Mouse (Mus musculus) T-helper 17 cell (primary cell): Measurements from ENCODE around the gene Snrpd2.

Experiments used
- in situ Hi-C, 2 experiments: fragments of 300-600 bp; cut with MboI, MseI; formaldehyde crosslinking; loops; 1 replicate in 1 of 2; 2 replicates in 1 of 2; pipeline ENCODE4 v1.15.1; 2025; ENCODE audit warnings: high pct_unique_total_duplicates in 2 of 2

The Snrpd2 gene

DNA sequence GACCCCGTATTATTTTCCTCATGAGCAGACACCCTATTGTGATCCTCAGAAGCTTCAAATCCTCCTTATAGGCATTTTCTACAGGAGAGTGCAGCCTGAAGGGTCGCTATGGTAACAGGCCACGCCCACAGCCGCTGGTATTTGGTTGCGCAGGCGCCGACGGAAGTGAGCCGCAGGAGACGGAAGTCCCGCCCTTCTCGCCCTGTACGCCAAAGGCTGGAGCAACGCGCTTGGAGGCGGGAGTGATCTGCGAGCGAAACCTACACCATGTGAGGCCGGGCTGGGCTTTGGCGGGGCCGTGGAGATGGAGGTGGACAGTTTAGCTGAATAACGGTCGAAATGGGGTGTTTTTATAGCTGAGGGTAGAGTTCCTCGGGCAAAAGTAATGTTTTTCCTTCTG, at the start of gene Snrpd2:
TSS of gene Snrpd2 (plus strand) at position 97 of the 400 bp plus-strand sequence.
- in situ Hi-C loops, result no loop called here

DNA sequence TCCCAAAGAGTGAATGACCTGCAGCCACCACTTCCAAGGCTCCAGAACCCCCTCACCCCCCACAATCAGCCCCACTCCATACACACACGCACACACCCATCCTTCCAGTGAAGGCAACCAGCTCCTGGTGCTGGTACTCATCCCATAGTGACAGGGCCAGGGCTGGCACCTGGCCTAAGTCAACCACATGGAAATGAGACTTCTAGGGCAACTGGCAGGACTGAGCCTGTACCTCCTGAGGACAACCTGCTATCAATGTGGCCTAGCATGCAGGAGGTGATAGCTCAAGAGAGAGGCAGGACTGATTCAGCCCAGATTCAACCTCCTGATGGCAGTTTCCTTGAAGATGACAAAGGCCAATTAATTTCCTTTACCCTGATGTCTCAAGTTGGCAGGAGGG, 49.2 kb upstream of the Snrpd2 start:
- in situ Hi-C loops, result no loop called here

DNA sequence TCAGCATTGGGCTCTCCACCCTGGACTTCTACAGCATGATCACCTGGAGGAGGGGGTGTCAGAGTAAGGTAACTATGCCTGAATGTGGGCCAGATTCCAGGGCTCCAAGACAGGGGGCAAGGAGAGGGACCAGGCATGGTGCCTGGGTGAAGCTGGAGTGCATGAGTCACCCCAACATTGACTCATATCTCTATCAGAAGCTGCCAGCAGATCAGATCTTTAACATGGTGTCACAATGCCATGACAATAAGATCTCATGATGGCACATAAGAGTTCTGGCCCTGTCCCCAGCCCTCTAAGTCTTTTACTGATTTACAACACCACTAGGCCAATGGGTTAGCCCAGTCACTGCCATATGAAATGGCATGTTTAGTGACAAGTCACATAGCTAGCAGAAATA, 45.8 kb upstream of the Snrpd2 start:
- in situ Hi-C loops, result no loop called here

DNA sequence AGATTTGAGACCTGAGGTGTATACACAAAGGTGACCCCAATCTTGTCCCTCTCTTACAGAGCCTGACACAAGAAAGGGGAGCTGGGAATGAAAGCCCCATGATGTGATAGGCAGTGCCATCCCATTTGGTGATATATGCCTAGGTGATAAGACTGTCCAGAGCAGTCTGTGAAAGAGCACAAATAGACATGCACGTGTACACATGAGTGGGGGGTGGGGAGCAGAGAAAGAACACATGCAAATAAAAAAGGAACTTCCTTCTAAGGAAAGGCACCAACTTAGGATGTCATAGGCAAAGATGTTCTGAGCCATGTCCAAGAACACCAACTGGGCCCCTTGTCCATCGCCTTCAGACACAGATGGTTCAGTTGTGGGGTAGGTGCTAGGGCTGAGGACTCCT, 45.0 kb upstream of the Snrpd2 start:
- in situ Hi-C loops, result no loop called here

DNA sequence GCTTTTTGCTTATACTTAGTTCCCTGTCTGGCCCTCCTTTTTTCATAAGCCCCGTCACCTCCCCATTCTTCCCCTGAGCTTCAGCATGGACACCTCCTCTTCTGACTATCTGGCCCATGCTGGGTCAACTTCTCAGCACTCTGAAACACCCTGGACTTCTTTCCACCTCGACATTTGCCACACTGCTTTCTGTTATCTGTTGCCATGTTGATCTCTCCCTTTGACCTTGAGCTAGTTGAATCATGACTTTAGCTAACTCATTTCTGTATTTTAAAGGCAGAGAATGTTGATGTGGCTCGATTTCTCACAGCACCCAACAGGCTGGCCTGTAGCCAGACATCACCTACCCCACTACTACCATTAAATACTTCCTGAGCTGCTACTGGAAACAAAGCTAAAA, 42.1 kb upstream of the Snrpd2 start:
- in situ Hi-C loops, result no loop called here

DNA sequence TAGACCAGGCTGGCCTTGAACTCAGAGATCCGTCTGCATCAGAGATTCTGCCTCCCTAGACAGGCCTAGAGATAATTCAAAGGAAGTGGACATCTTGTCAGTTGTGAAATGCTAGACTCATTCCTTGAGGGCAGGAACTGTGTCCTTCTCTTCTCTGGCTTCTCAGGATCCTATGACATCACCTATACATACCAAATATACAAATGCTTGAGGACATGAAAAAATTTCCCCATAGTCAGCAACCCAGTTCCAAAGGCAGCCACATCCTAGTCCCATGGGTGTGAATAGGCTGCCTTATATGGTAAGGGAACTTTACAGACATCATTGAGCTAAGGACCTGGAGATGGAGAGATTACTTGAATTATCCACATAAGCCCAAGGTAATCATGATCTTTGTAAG, 40.0 kb upstream of the Snrpd2 start:
- in situ Hi-C loops, result no loop called here

DNA sequence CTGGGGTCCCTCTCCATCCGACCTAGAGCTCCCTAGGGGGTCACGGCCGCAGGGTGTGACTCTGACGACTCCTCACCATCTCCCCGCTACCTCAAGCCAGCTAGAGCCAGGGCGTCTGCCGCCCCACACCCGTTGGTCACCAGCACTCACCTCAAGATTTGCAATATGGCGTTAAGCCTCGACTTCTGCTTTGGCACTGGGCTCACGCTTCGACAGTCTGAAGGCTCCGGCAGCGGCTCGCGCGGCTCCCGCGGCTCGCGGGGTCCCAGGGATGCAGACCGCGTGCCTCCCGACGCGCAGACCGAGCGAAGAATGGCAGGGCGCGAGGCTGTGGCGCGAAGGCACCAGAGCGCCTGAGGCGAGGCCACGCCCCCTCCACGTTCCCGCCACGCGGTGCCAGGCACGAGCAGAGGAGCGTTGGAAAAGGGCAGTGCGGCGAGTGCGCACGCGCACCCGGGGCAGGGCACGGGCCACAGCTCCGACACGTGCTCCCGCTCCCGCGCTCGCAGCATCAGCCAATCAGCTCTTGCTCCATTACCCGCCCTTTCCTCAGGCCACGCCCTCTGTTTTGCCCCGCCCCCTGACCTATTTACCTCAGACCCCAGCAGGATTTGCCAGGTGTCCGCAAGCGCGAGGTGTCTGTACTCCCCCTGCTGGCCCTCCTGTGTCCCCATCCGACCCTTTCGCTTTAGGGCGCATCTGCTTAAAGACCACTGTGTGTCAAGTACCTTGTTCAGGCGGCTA, 31.3 kb upstream of the Snrpd2 start, which contains the start of gene Gm4969:
TSS of gene Gm4969 (minus strand) at position 341 of the 744 bp plus-strand sequence.
- in situ Hi-C loops, result no loop called here

DNA sequence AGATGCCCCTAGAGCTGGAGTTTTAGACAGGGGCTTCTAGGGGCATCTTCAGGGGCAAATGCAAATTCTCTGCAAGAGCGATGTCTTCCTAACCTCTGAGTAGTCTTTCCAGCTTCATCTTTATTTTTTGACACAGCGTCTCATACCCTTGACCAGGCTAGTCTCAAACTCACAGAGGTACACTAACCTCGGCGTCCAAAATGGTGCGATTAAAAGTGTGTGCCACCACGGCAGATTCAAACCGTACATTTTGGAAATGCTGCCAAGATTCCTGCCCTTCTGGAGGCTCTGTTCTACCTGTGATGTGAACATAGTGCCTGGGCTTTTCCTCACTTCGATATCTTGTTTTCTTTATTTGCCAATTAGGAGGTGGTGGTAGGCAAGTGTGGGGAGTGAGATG, 30.4 kb upstream of the Snrpd2 start:
- in situ Hi-C loops, result no loop called here

DNA sequence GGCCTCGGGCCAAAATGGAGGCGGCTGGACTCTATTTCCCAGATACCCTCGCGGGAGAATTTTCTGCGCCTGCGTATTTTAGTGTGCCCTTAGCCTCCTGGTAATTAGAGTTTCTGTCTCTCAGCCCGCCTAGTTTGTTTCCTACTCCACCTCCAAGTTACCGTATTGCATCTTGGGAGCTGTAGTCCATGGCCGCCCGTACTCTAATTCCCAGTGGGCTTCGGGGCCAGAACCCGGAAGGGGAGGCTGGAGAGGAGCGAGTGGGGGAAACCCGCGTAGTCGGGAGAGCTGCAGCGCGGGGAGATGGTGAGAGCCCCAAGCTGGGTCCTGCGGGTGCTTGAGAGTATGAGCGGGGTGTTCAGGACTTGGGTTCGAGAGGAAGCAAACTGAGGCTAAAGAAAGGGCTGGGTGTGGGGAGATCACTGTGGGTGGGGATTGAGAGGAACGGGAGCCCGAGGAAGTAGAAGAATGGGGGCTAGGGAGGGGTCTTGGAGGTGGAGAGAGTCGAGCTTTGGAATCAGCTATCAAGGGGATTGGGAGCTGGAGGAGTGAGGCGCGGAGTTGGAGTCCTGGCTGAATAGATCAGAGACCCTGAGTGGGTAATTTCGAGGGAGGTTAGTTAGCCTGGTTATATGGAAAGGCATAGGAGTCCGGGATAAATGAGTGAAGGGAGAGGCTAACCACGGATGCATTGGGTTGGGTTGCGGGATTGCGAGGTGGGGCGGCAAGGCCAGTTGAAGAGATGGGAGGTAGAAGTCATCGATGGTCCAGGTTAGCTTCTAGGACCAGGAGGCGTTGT, 29.7 kb upstream of the Snrpd2 start, which contains the start of gene Fbxo46:
TSS of gene Fbxo46 (plus strand) at position 229 of the 799 bp plus-strand sequence.
- in situ Hi-C loops, result no loop called here

DNA sequence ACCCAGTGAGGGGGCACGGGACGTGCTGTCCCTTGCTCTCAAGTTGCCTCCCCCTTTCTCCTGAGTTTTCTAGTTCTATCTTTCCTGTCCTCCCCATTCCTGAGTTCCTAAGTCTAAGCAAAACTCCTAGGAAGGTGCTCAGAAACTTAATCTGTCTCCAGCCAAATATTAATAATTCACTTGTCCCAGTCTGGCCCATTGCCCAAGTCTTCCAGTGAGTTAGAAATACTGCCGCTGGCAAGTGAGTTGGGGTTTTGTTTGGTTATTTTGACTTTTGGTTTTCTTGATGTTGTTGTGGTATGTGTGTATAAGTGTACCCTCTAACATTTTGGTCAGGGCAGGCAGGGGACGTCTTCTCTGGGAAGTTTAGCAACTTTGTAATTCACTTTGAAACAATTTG, 27.8 kb upstream of the Snrpd2 start:
- in situ Hi-C loops, result no loop called here

DNA sequence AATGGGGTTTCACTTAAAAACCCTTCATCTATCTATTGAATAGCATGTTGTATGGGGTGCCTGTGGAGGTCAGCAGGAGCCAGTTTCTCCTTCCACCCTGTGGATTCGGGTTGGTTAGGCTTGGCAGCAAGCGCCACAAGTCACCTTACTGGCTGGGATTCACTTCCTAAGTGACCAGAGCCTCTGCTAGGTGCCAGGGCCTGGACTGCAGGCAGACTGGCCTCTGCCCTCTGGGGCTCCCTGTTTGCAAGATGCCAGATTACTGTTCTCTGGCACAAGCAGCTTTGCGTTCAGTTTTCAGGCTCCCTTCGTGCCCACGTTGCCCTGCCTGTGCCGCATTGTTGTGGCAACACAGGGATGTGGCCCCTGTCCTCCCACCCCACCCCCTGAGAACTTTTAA, 24.8 kb upstream of the Snrpd2 start:
- in situ Hi-C loops, result no loop called here

DNA sequence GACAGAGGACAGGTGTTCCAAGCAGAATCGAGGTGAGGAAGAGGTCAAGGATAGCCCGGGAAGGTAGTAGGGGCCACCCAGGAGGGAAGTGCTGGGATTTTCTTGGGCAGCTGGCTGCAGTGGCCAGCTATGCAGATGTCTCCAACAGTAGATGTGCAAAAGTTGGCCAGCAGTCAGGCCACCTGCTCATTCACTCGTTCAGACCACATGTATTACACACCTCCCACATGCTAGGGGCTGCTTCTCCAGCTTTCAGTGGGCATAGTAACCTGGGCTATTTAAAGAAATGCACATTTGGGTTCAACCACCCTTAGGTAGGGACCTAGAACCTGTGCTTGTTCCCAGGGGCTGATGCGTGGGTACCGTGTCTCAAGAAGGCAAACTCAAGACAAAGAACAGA, 21.8 kb upstream of the Snrpd2 start:
- in situ Hi-C loops, result no loop called here

DNA sequence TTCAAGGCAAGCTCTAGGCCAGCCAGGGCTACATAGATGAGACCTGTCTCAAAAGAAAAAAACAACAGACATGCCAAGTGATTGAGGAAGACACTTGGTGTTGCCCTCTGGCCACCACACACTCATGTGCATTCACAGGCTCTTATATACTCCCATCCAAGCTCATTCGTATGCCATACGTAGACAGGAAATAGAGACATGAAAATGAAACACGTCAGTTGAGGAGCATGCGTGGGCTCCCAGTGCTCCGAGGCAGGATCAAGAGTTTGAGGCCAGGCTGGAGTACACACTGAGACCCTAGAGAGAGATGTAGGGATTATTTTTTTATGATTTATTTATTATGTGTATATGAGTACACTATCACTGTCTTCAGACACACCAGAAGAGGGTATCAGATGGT, 20.1 kb upstream of the Snrpd2 start:
- in situ Hi-C loops, result no loop called here

DNA sequence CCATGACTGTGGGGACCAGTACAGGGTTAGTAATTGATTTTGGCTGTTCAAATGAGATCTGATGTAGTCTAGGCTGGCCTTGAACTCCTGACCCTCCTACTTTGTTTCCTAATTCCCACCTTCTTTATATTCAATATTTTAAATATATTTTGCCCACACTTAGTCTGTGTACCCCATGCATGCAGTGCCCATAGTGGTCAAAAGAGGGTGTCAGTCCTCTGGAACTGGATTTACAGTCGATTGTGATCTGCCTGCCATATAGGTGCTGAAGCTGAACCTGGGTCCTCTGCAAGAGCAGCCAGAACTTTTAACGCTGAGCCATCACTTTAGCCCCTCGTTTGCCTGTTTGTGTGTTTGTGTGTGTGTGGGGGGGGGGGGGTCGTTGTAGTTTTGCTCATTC, 18.9 kb upstream of the Snrpd2 start:
- in situ Hi-C loops, result no loop called here

DNA sequence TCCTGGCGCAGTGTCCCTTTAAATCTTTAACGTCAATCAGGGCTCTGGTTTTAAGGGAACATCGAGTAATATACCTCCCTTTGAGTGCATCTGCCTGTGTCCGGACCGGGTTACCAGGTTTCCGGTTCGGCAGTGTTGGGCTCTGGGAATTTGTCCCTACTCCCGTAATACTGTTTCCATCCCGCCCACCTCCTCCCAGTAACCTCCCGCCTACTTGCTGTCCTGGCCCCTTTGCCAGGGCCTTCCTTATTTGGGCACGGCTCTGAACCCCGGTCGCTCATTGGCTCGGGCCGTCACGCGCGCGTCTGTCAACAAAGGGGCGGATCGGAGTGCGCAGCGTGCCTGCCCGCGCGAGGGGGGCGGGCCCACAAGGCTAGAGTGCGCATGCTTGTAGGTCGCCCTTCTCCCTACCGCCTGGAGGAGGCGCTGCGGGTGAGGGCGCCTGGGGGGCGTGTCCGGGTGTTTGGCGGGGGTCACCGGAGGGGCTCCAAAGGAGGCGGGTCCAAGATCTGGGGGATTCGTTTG, 18.1 kb upstream of the Snrpd2 start:
- in situ Hi-C loops, result no loop called here

DNA sequence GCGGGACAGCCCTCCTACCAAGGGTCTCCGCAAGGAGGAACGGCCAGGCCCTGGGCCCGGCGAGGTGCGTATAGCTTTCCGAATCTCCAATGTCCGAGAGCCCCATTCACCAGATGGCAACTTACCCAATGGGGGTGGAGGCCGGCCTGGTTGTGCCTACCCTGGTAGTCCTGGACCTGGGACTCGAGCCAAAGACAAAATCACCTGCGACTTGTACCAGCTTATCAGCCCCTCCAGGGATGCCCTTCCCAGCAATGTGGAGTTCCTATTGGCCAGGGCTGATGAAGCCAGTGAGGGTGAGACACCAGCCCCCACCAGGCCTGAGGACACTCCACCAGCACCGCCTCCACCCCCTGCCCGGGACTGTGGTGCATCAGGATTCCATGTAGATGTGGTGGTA, 13.4 kb upstream of the Snrpd2 start:
- in situ Hi-C loops, result no loop called here

DNA sequence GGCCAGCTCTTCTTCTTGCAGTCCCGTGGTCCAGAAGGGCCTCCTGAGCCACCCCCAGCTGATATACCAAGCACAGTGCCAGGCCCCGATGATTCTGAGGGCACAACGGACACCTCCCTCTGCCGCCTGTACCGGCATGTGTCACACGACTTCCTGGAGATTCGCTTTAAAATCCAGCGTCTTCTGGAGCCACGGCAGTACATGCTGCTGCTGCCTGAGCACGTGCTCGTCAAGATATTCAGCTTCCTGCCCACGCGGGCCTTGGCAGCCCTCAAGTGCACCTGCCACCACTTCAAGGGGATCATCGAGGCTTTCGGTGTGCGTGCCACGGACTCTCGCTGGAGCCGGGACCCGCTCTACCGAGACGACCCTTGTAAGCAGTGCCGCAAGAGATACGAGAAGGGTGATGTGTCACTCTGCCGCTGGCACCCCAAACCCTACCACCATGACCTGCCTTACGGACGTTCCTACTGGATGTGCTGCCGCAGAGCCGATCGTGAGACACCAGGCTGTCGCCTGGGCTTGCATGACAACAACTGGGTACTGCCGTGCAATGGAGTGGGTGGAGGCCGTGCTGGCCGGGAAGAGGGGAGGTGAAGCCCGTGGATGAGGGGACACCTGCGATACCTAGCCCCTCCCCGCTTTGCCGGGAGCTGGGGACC, 12.7 kb upstream of the Snrpd2 start:
- in situ Hi-C loops, result no loop called here

DNA sequence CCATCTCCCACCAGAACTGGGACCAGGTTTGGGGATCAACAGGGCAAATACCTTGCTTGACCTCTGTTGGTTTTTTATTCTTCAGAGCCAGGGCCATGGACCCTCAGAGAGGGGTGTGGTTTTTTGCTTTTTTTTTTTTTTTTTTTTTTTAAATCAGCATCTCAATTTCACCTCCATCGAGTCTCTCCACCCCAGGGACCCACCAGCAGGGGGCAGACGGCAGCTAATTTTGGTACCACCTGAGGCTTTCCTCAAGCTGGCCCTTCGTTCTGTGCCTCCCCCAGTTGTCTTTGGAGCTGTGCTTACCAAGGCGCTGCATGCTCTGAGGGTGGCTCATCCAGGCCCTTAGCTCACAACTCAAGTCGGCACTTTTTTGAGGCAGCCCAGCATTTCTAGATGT, 12.1 kb upstream of the Snrpd2 start:
- in situ Hi-C loops, result no loop called here

DNA sequence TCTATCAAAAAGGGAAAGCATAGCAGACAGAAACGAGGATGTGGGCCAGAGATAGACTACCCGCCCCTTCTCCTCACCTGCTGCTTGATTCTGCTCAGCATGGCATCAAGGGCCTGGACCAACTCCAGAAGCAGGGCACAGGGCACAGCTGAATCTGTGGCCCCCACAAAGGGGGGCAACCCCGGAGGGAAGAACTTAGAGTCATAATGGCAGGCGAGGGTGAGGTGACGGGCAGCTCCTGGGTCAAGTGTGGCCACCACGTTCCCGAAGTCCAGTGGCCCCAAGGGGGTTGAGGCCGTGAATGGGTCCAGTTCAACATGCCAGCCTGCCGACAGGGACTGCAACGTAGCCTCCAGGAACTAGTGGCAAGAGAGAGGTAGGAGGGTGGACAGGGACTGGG, 2.7 kb upstream of the Snrpd2 start:
- in situ Hi-C loops, result no loop called here

DNA sequence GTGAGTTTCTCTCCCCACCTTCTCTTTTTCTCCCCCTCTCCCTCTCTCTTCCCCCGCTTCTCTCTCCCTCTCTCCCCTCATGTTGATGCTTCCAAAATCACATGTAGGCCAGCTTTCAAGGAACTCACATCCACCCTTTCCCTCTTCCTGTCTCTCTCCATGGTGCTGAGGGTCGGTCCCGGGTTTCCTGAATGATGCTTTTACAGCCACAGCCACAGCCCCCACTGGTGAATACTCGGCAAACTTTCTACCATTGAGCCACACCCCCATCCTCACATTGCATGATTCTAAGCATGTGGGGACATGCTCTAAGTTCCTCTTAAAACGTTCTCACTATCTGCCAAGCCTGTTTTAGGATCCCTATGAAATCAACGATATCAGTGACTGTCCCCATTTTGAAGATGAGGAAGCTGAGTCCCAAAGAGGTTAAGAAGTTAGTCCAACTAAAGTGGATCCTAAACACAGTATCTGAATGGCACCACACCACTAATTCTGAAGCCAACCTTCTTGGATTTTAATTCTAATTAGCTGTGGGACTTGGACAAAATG, 2.0 kb upstream of the Snrpd2 start:
- in situ Hi-C loops, result no loop called here

DNA sequence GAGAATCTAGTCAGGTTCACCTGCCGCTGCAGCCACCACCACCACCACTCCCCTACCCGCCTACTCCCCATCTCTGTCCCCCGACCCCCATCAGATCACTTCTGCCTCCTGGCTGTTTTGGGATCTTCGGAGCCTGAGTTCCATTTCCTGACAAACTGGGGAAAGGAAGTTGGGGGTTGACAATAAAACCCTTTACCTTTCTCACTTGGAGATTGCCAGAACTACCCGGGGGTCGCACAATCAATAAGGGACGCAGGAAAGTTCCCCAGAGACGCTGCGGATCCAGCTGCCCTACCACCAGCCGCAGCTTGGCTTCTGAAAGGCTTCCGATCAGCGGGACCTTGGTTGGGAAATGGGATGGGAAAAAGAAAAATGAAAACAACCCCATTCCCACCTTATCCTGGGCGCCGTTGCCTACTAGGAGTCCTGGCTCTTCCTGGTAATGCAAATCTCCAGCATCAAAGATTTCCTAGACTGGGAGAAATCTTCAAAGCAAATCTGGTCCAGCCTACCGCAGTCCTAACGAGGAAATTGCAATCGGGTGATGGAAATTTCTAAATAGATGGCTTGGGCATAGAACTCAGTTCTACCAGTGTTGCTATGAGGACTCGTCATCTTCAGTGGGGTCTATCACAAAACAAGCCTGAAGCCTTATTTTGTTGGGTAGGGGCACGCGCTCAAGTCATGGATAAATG, 1.2 kb upstream of the Snrpd2 start:
- in situ Hi-C loops, result no loop called here
